Mouse (Mus musculus) spleen, adult 2 months (tissue): ENCODE measurements around the gene Pgm2l1. TPM values are rescaled to one million over a fixed set of nuclear protein-coding genes. Genes with fewer than 3 reads are reported as not detected.

ENCODE experiments used
- DNase-seq, 2 experiments: peaks; one replicate each; pipeline versions ENCODE4 v3.0.0 to v3.0.0-alpha.2; 2012 to 2021; ENCODE audit warnings: low spot score in 2 of 2, low read depth in 1 of 2
- H3K27ac ChIP-seq: fragments of 200-500 bp; 2 replicates; pipeline ENCODE4 v1.5.1; 2012; ENCODE audit warnings: low read length, inconsistent platforms; ENCODE audit not compliant: insufficient read depth
- H3K27me3 ChIP-seq: fragments of 200-500 bp; 2 replicates; pipeline ENCODE4 v1.6.1; 2012; ENCODE audit warnings: mild to moderate bottlenecking, moderate library complexity, low read length, inconsistent platforms; ENCODE audit not compliant: control insufficient read depth, insufficient read depth
- H3K36me3 ChIP-seq: fragments of 200-500 bp; 2 replicates; pipeline ENCODE4 v1.6.1; 2012; ENCODE audit warnings: mild to moderate bottlenecking, low read length, inconsistent platforms; ENCODE audit not compliant: control insufficient read depth, insufficient read depth
- H3K4me1 ChIP-seq: fragments of 200-500 bp; 2 replicates; pipeline ENCODE4 v1.6.1; 2011; ENCODE audit warnings: inconsistent platforms; ENCODE audit not compliant: control insufficient read depth, insufficient read depth, insufficient read length
- H3K4me3 ChIP-seq: fragments of 200-500 bp; 2 replicates; pipeline ENCODE4 v1.5.1; 2011; ENCODE audit warnings: mild to moderate bottlenecking, inconsistent platforms; ENCODE audit not compliant: insufficient read depth, insufficient read length; ENCODE audit errors: extremely low read depth
- CTCF ChIP-seq: fragments of 200-500 bp; IDR thresholded peaks from 2 replicates; pipeline ENCODE4 v1.5.1; 2011; ENCODE audit warnings: mild to moderate bottlenecking, inconsistent platforms; ENCODE audit not compliant: insufficient read depth, insufficient read length, insufficient replicate concordance; ENCODE audit errors: extremely low read depth
- POLR2A ChIP-seq: fragments of 200-500 bp; IDR thresholded peaks from 2 replicates; pipeline ENCODE4 v1.6.1; 2011; ENCODE audit warnings: low read depth, low read length, inconsistent platforms
- WGBS: fragments of 180-500 bp; shearing (Covaris S2); methylation state at CpG from one replicate; pipeline ENCODE4 v1.1.7; 2018; 5-methylcytosine and 5-hydroxymethylcytosine counted together
- polyA plus RNA-seq: library from polyadenylated mRNA; depleted of rRNA; stranded (reverse); fragments of >200 nt; gene quantifications from 2 replicates; pipeline ENCODE4 v1.2.3, GENCODE M21; 2012

The Pgm2l1 gene
- polyA plus RNA-seq, 1 experiment: 4.0 TPM

- 84% methylated on average over 4 of the region's 4 CpGs for WGBS
- Histone ChIP-seq H3K27ac (no peak overlapping the region), H3K27me3 (no peaks in the 10 kb centered on the region), H3K4me3 (no peak overlapping the region), H3K4me1 (no peaks in the 10 kb centered on the region), H3K36me3 (no peaks in the 10 kb centered on the region)
- DNase-seq: no peak
- no peak for TF ChIP-seq CTCF
- TF ChIP-seq POLR2A: no peak
Observed at GRCm38 (mm10) chr7:100302316-100302715, 75.1 kb downstream of the Pgm2l1 start.

GRCm38 (mm10) chr7:100305894-100306293 lies 78.7 kb downstream of the Pgm2l1 start:
- Histone ChIP-seq H3K27ac (no peak overlapping the region), H3K27me3 (no peaks in the 10 kb centered on the region)

GRCm38 (mm10) chr7:100307872-100308653 lies 80.9 kb downstream of the Pgm2l1 start:
- TF ChIP-seq CTCF (no peak), POLR2A (no peak)
- Histone ChIP-seq H3K27ac (no peak overlapping the region), H3K27me3 (no peaks in the 10 kb centered on the region), H3K36me3 (no peaks in the 10 kb centered on the region), H3K4me3 (no peak overlapping the region), H3K4me1 (no peaks in the 10 kb centered on the region)
- WGBS: 80% methylated on average over 4 of the region's 6 CpGs
- DNase-seq: no peak

More at GRCm38 (mm10) chr7:100305894-100306293, 78.7 kb downstream of the Pgm2l1 start:
- no peaks in the 10 kb centered on the region for H3K4me1 ChIP-seq
- H3K36me3 ChIP-seq: no peaks in the 10 kb centered on the region
- no peak overlapping the region for H3K4me3 ChIP-seq
- DNase-seq: no peak
- TF ChIP-seq CTCF: no peak
- TF ChIP-seq POLR2A: no peak
- 87% methylated on average over 9 of the region's 9 CpGs for WGBS

GRCm38 (mm10) chr7:100309216-100309615 lies 82.0 kb downstream of the Pgm2l1 start:
- no peak overlapping the region for H3K27ac ChIP-seq
- H3K36me3 ChIP-seq: no peaks in the 10 kb centered on the region
- 85% methylated on average over 1 of the region's 1 CpGs for WGBS
- H3K4me1 ChIP-seq: no peaks in the 10 kb centered on the region
- H3K27me3 ChIP-seq: no peaks in the 10 kb centered on the region
- H3K4me3 ChIP-seq: no peak overlapping the region
- no peak for TF ChIP-seq CTCF
- TF ChIP-seq POLR2A: no peak
- no peak for DNase-seq

- no peak for DNase-seq
- Histone ChIP-seq H3K4me3 (no peak overlapping the region), H3K4me1 (no peaks in the 10 kb centered on the region), H3K27me3 (no peaks in the 10 kb centered on the region), H3K36me3 (no peaks in the 10 kb centered on the region), H3K27ac (no peak overlapping the region)
- WGBS: 75% methylated on average over 6 of the region's 6 CpGs
- TF ChIP-seq POLR2A: no peak
- TF ChIP-seq CTCF: no peak
Observed at GRCm38 (mm10) chr7:100309679-100310078, 82.5 kb downstream of the Pgm2l1 start.

GRCm38 (mm10) chr7:100310290-100310689 lies 83.1 kb downstream of the Pgm2l1 start:
- no peak for TF ChIP-seq CTCF
- no peak for TF ChIP-seq POLR2A
- 31% methylated on average over 12 of the region's 12 CpGs for WGBS
- no peak overlapping the region for H3K4me3 ChIP-seq
- no peaks in the 10 kb centered on the region for H3K4me1 ChIP-seq
- no peak overlapping the region for H3K27ac ChIP-seq
- DNase-seq: no peak
- no peaks in the 10 kb centered on the region for H3K36me3 ChIP-seq
- no peaks in the 10 kb centered on the region for H3K27me3 ChIP-seq

- Histone ChIP-seq H3K36me3 (no peaks in the 10 kb centered on the region), H3K27ac (no peak overlapping the region), H3K4me3 (no peak overlapping the region), H3K4me1 (no peaks in the 10 kb centered on the region), H3K27me3 (no peaks in the 10 kb centered on the region)
- TF ChIP-seq CTCF: no peak
- TF ChIP-seq POLR2A: no peak
- 75% methylated on average over 4 of the region's 4 CpGs for WGBS
- DNase-seq: no peak
Observed at GRCm38 (mm10) chr7:100312716-100313115, 85.5 kb downstream of the Pgm2l1 start.
